Mouse (Mus musculus): ENCODE data around the gene Phrf1.
A peak's percentile ranks its signal among the peaks of the same experiment; 100 is the strongest.
"Not testable (repeated sequence)": the region's sequence is repeated elsewhere in the genome, so short reads cannot be mapped to it uniquely, and the experiment has no call there.

The Phrf1 gene

GRCm38 (mm10) chr7:141213605-141214235, 14.9 kb upstream of the Phrf1 start, which contains the start of gene Lmntd2:
Lmntd2 (minus strand) TSS chr7:141214080.
- peak; percentile 15 for DNase-seq

- peak; percentile 11 for DNase-seq
Measured at GRCm38 (mm10) chr7:141214310-141214709, 14.3 kb upstream of the Phrf1 start.

DNA sequence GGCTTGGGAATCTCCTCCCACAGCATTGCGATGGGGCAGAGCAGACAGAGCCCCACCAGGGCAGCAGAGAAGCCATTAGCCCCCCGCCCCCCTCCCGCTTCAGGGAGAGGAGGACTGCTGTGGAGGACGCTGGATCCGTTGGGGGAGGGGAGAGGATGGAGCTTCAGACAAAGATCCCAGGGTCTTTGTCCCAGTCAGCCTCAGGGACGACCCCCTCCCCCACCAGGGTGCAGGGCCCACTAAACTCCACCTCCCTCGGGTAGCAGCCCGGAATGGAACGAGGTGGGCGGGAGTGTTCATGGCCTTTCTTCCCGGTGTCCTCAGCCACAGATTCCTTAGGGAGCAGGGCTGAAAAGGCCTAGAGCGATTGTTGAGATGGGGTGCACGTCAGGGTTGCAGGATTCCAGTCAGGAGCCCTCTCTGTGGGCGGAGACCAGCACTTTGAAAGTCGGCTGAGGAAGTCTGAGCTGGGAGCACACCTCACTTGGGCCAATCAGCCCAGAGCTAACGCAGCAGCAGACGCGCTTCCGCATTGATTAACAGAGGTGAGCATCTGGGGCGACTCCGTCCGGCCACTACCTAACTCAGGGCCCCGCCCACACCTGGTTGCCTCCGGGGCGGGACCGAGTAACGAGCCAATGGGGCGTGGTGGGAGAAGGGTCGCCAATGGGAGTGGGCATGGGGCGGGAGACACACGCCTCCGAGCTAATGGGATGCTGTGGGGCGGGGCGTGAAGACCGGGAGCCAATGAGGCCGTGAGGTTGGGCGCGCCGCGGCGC, 13.3 kb upstream of the Phrf1 start, which contains the start of gene Rassf7:
TSS of gene Rassf7 (plus strand) at position 760 of the 779 bp plus-strand sequence.
- peak; percentile 91 for DNase-seq

GRCm38 (mm10) chr7:141215880-141216733, 12.5 kb upstream of the Phrf1 start:
- DNase-seq, result peak; percentile 40

DNA sequence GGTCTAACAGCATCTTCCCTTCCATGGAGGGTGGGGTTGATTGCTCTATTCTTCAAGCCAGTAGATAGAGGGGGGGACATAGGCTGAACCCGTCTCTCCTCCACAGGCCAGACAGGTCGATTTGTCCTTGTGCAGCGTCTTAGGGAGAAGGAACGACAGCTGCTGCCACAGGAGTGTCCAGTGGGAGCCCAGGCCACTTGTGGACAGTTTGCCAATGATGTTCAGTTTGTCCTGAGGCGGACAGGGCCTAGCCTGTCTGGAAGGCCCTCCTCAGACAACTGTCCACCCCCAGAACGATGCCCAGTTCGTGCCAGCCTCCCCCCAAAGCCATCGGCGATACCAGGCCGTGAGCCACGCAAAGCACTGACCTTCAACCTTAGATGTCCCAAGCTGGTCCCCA, 11.7 kb upstream of the Phrf1 start:
- DNase-seq, result no peak

GRCm38 (mm10) chr7:141217343-141218013, 11.1 kb upstream of the Phrf1 start:
- no peak for DNase-seq

DNA sequence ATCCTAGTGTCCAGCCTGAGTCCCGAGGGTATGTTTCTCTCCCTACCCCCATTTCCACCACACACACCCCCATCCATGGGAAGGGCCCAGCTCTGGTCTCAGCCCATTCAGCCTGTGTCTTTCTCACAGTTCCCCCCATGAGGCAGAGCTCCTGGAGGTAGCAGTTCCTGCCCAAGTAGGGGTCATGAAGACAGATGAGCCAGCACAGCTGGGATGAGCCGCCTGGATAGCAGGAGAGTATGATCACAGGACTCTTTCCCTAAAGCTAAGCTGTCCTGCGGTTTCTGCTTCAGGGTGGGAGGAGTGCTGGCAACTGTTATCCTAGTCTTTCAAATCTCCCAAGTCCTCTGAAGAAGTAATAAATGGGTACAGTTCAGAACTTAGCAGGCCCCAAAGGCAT, 10.4 kb upstream of the Phrf1 start:
- DNase-seq, result no peak

- DNase-seq, result no peak
Measured at GRCm38 (mm10) chr7:141218557-141219133, 9.9 kb upstream of the Phrf1 start.

DNA sequence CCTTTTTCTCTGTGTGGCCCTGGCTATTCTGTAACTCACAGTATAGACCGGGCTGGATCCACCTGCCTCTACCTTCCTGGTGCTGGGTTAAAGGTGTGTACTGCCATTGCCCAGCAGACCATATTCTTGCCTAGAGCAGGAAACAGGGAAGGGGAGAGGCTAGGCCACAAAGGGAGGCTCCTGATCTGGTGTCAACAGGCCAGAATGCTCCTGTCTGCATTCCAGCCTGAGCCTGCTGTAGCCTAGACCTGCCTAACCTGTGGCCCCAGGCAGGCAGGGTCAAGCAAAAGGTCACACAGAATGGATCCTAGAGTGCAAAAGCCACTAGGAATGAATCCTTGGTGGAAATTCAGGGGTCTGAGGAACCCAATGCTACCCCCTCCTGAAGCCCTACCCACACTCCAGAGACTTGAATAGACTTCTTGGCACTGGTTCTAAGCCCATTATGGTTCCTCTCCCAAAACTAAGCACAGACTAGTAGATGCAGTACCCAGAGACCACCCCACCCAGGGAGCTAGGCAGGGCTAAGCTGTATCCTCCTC, 9.0 kb upstream of the Phrf1 start:
- peak; percentile 32 for DNase-seq

DNA sequence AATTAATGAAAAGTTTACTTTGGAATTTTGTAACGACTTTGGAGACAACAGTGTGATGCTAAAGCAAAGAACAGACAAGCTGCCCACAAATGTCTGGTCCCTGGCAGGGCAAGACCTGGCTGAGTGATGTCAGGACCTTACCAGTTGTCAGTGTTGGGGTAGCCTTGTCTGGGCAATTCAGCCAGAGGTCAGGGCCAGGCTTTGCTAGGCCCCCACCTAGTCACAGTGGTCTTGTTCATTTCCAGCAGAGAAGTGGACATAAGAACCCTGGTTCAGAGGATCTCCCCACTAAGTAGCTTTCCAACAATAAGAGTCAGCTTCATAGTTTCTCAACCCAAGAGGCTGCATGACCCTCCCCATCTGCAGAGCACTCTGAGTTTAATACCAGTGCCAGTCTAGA, 8.2 kb upstream of the Phrf1 start:
- no peak for DNase-seq

- DNase-seq, result peak; percentile 91
Measured at GRCm38 (mm10) chr7:141221249-141222125, 7.1 kb upstream of the Phrf1 start.

GRCm38 (mm10) chr7:141222126-141222467, 6.5 kb upstream of the Phrf1 start:
- no peak for DNase-seq

DNA sequence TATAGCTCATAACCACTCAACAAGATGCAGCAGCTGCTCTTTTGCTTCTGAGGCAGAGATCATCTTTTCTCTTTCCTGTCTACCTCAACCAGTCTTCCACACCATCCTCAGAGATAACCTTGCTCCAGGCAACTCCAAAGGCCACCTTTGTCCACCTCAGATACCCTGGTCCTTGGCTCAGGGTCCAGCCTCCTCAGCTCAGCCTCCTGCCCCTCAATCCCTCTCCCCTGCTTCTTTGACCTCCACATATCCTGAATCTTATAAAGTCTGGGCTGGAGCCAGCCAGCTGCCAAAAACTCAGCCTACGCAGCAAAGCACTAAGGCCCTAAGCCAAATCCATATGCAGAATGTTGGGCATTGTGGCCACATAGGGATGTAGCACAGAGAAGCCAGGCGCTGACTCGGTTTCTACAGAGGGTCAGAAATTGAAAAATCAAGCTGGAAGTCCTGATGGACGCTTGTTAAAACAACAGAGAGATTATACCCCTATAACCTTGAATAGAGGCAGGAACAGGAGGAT, 5.8 kb upstream of the Phrf1 start:
- peak; percentile 19 for DNase-seq

DNA sequence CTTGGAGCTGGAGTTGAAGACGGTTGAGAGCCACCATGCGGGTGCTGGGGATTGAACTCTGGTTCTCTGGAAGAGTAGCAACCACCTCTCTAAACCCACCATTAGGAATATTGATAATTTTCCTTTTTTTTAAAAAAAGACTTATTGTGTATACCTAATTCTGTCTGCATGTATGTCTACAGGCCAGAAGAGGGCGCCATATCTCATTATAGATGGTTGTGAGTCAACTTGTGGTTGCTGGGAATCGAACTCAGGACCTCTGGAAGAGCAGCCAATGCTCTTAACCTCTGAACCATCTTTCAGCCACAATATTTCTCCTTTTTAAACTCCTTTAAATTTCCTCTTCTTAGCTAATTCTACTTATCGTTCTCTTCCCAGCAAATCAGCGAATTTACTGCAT, 2.0 kb upstream of the Phrf1 start:
- DNase-seq, result peak; percentile 15

GRCm38 (mm10) chr7:141227796-141228195, 788 bp upstream of the Phrf1 start:
- peak; percentile 40 for DNase-seq

DNA sequence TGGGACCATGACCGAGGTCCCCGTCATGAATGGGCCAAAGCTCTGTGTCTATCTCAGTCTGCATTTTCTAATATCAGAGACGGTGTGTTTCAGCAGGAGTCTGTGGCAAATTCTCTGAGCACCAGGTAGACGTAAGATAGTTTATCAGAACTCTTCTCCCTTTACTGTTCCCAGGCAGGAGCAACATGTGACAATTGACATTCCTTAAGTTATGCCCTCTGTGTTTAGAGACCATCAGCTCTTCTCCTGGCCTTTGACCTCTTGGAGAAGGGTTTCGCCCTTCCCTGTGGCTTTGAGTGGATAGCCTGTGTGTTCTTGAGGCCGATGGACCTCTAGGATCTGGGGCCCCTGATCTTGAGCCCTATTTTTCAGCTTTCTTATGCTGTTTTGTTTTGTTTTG, 1.1 kb downstream of the Phrf1 start:
- DNase-seq, result peak; percentile 15

DNA sequence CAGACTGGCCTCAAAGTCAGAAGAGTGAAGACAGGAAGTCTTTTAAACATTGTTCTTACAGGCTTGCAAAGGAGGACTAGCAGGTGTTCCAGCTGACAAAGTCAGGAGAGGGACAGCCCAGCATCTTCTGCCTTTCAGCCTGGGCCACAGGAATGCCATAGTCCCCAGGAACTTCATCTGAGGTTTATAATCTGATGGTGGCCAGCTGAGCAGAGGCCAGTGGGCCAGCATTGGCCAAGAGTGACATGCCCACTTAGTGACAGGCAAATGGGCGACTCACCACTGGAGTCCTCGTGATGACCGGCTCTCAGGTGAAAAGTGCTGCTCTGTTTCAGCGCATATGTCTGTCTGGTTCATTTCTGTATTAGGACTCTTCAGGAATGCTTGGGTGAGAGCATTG, 2.0 kb downstream of the Phrf1 start:
- no peak for DNase-seq

GRCm38 (mm10) chr7:141231111-141231510, 2.5 kb downstream of the Phrf1 start:
- peak; percentile 47 for DNase-seq

DNA sequence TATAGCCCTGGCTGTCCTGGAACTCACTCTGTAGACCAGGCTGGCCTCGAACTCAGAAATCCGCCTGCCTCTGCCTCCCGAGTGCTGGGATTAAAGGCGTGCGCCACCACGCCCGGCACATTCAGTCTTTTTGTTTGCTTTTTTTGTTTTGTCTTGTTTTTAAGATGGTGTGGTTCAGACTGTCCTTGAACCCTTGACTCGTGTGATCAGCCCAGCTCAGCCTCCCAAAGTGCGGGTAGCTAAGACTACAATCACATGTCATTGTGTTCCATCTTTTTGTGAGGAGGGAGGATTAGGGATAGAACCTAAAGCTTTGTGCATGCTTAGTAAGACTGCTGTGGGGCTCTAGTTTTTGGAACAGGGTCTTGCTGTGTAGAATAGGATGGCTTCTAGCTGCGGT, 3.0 kb downstream of the Phrf1 start:
- DNase-seq, result no peak

GRCm38 (mm10) chr7:141250486-141250885, 21.9 kb downstream of the Phrf1 start:
- DNase-seq, result not testable (repeated sequence)

DNA sequence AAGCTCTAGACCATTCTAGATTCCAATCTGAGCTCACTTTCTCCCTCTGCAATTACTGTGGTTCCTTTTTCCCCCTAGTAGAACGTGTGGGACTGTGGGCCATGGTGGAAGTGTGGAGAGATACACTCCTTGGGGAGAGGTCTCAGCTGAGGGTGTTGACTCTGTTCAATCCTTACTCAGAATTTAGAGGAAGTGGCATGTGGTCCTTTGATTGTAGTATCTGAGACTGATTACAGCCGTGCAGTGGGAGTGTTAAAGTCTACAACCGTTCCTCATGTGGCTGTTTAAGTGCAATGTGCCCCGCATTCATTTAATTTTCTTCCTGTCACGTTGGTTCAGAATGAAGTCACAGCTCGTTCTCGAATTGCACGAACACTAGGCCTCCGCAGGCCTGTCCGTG, 27.6 kb downstream of the Phrf1 start:
- no peak for DNase-seq

All from cerebellum, adult 9-10 months (tissue).